Mouse (Mus musculus) small intestine, adult 2 months (tissue): ENCODE measurements around the gene Wfdc15b.

Experiments used
- CTCF ChIP-seq: fragments of 200-500 bp; IDR thresholded peaks from 2 replicates; pipeline ENCODE4 v1.5.1; 2012; ENCODE audit warnings: low read depth, mild to moderate bottlenecking, control low read depth, inconsistent platforms, low read length, moderate library complexity, mixed read lengths; ENCODE audit not compliant: insufficient replicate concordance, insufficient read length; ENCODE audit errors: extremely low read depth
- POLR2A ChIP-seq: fragments of 200-500 bp; IDR thresholded peaks from 2 replicates; pipeline ENCODE4 v1.6.1; 2012; ENCODE audit warnings: low read depth, mild to moderate bottlenecking, control low read depth, inconsistent platforms, low read length, moderate library complexity

GRCm38 (mm10) chr2:164195971-164196699 lies 25.3 kb downstream of the Wfdc15b start:
- no peak for TF ChIP-seq POLR2A
- no peak for TF ChIP-seq CTCF
